Mouse (Mus musculus): ENCODE results near the gene Alk. TPM values are rescaled to one million over a fixed set of nuclear protein-coding genes. Genes with fewer than 3 reads are reported as not detected.

The Alk gene
- polyA plus RNA-seq, 1 experiment from 2014 or later = 4.1 TPM

DNA sequence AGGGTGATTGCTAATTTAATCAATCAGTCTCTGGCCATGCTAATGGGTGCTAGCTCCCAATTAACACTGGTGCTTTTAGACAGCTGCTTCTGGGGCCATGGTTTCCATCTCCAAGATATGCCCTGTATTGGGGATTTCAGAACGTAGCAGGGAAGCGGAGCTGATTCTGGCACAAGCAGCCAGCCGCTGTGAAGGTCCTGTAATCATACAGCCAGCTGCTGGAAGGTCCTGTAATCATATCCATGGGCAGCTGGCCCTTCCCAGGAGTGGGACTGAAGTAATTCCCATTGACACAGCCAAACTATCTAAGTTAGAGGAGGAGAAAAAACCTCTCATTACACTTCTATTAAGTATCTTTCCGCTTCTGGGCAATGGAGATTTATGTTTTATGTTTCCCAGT, 242.5 kb downstream of the Alk start:
- H3K9me3 ChIP-seq = peaks cover 5% of the 10 kb centered on the region; the same call in 1 of the 2 replicates
- H3K4me1 ChIP-seq (replicated peaks) = no peaks in the 10 kb centered on the region
- H3K27ac ChIP-seq (replicated peaks) = no peak overlapping the region
- no peak overlapping the region for H3K4me3 ChIP-seq
- no peaks in the 10 kb centered on the region for H3K27me3 ChIP-seq
- no peaks in the 10 kb centered on the region for H3K36me3 ChIP-seq
- no peak for ATAC-seq (ENCODE audit: low read depth)
- no peak overlapping the region for H3K4me2 ChIP-seq
- no peak overlapping the region for H3K9ac ChIP-seq
- 80% methylated on average over 4 of the region's 4 CpGs for WGBS

DNA sequence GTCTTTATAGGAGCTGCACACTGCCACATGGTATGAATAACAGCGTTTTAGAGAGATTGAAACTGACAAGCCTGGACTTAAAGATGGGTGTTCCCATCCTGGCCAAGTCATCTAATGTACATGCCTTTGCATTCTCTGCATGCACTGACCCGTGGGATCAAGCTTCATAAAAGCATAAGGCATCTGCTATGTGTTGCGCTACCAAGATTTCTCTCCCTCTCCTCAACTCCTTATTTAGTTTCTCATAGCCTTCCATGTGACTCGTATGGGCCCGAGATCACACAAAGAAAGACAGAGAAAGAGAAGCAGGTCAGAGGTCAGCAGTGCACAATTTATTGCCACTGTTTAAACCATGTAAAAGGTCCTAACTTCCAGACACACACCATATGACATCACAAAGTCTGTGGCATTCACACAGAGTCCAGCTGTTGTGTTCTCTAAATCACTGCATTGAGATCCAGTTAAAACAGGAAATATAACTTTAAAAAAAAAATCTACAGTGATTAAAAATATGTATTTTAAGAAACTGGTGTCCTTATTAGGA, 247.6 kb downstream of the Alk start:
- no peak overlapping the region for H3K4me3 ChIP-seq
- no peak overlapping the region for H3K9ac ChIP-seq
- H3K27ac ChIP-seq (replicated peaks) = no peak overlapping the region
- no peak for ATAC-seq (ENCODE audit: low read depth)
- peaks cover 5% of the 10 kb centered on the region; the same call in 1 of the 2 replicates for H3K9me3 ChIP-seq
- 43% methylated on average over 5 of the region's 5 CpGs for WGBS
- no peaks in the 10 kb centered on the region for H3K4me1 ChIP-seq (replicated peaks)
- H3K4me2 ChIP-seq = no peak overlapping the region
- H3K27me3 ChIP-seq = no peaks in the 10 kb centered on the region
- H3K36me3 ChIP-seq = no peaks in the 10 kb centered on the region

DNA sequence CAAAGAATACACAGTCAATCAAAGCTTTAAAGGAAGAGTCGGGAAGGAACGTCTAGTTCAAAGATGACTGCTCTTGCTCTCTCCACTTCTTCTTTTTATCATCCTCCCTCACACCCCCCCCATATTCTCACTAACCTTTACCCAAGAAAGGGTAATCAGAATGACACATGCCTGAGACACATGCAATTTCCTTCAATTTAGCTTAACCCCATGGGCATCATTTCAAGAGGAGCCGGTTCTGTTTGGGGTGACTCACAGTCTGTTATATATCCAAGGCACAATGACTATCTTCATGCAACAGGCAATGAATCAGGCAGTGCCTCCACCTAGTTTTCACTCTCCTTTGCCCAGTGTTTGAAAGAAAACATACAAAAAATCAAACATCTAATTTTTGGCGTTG, 265.0 kb downstream of the Alk start:
- no peak for ATAC-seq (ENCODE audit: low read depth)
- H3K4me2 ChIP-seq = no peak overlapping the region
- no peaks in the 10 kb centered on the region for H3K27me3 ChIP-seq
- H3K4me1 ChIP-seq (replicated peaks) = no peaks in the 10 kb centered on the region
- WGBS = 94% methylated on average over 4 of the region's 4 CpGs
- no peaks in the 10 kb centered on the region for H3K36me3 ChIP-seq
- no peaks in the 10 kb centered on the region for H3K9me3 ChIP-seq
- H3K27ac ChIP-seq (replicated peaks) = no peak overlapping the region
- no peak overlapping the region for H3K4me3 ChIP-seq
- H3K9ac ChIP-seq = no peak overlapping the region

DNA sequence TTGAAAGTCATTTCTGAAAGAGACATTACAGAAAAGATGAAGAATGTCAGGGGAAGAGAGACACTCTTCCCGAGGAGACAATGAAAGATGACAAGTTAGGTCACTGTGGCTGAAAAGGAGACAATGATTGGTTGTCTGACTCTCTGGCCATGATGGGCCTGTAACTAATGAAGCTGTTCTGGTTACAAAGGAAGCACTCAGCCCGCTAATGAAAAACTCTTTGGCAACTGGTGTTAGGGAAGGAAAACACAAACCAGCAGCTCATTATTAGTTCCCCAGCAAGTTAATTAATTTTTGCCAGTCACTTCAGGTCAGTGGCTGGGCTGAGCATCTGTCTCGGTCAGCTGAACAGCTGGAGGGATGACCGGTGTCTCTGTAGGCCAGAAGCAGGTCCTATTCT, 271.5 kb downstream of the Alk start:
- WGBS = 51% methylated on average over 4 of the region's 4 CpGs
- Histone ChIP-seq H3K27ac (replicated peaks) (no peak overlapping the region), H3K4me3 (no peak overlapping the region), H3K36me3 (no peaks in the 10 kb centered on the region), H3K27me3 (no peaks in the 10 kb centered on the region), H3K4me2 (no peak overlapping the region), H3K9me3 (no peaks in the 10 kb centered on the region), H3K9ac (no peak overlapping the region), H3K4me1 (replicated peaks) (no peaks in the 10 kb centered on the region)
- no peak for ATAC-seq (ENCODE audit: low read depth)

DNA sequence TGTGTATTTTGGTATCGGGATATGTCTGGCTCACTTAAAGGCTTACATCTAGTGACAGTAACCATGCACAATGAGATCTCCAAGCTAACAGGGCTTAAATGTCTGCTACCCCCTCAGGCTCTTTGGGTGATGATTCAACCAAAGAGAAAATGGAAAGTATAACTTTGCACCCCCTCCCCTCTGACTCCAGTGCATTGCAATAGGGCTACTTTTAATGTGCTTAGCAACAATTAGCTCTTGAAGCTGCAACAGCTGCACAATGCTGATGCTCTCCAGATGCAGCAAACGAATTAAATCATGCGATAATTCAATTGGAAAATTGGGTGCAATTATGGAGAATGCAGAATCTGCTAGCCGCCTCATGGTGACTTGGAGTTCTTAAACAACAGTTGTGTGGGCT, 278.5 kb downstream of the Alk start:
- no peak overlapping the region for H3K4me3 ChIP-seq
- H3K9ac ChIP-seq = no peak overlapping the region
- no peaks in the 10 kb centered on the region for H3K27me3 ChIP-seq
- no peaks in the 10 kb centered on the region for H3K36me3 ChIP-seq
- no peak overlapping the region for H3K27ac ChIP-seq (replicated peaks)
- WGBS = 84% methylated on average over 4 of the region's 4 CpGs
- no peak for ATAC-seq (ENCODE audit: low read depth)
- no peaks in the 10 kb centered on the region for H3K4me1 ChIP-seq (replicated peaks)
- H3K4me2 ChIP-seq = no peak overlapping the region
- H3K9me3 ChIP-seq = no peaks in the 10 kb centered on the region

DNA sequence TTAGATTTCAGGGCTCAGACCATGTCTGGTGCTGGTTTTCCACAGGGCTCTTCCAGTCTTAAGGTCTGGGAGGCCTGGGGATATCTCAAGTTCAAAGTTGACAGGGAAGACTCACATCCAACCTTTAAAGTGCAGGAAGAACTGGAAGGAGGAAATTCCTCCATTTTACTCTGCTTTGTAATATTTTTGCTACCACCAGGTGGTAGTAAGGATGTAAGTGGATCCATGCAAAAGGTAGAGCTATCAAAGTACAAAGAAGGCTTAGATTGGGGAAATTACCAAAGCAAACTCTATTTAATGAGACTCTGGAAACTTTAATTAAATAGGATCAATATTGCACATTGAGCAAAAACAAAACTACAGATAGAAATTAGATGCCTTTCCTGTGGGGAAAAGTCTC, 284.9 kb downstream of the Alk start:
- Histone ChIP-seq H3K9ac (no peak overlapping the region), H3K4me2 (no peak overlapping the region), H3K9me3 (no peaks in the 10 kb centered on the region), H3K27me3 (no peaks in the 10 kb centered on the region), H3K4me1 (replicated peaks) (no peaks in the 10 kb centered on the region), H3K27ac (replicated peaks) (no peak overlapping the region), H3K4me3 (no peak overlapping the region), H3K36me3 (no peaks in the 10 kb centered on the region)
- ATAC-seq (ENCODE audit: low read depth) = no peak

DNA sequence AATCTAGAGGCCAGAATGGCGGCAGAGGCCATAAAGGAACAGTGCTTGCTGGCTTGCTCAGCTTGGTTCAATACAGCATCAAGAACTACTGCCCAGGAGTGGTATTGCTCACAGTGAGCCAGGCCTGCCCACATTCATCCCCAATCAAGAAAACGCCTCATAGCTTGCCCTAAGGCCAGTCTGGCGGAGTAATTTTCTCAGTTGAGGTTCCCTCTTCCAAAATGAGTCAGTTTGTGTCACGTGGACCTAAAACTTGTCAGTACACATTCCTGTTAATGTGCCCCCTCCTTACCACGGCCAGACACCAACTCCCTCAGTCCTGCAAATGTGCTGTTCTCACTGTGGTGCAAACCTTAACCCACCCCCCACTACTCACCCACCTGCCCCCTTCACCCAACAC, 304.8 kb downstream of the Alk start:
- Histone ChIP-seq H3K27ac (replicated peaks) (no peak overlapping the region), H3K9me3 (no peaks in the 10 kb centered on the region), H3K4me1 (replicated peaks) (no peaks in the 10 kb centered on the region), H3K27me3 (no peaks in the 10 kb centered on the region), H3K4me3 (no peak overlapping the region), H3K9ac (no peak overlapping the region), H3K36me3 (no peaks in the 10 kb centered on the region), H3K4me2 (no peak overlapping the region)
- no peak for ATAC-seq (ENCODE audit: low read depth)
- WGBS = 88% methylated on average over 5 of the region's 5 CpGs

DNA sequence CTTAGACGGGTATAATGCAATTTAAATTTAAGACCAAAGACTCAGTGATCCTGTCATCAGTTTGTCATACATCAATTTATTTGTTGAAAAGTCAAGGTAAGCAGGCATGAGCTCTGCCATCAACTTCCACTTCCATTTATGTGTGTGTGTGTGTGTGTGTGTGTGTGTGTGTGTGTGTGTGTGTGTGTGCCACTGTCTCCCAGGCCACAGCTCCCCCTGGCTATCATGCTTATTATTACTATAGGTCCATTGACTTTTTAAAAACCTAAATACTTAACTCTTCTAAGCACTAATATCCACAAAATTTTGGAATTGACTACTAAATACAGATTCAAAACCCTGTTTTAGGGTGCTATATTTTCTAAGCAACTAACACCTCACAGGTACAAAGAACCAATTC, 308.1 kb downstream of the Alk start:
- no peaks in the 10 kb centered on the region for H3K36me3 ChIP-seq
- H3K9ac ChIP-seq = no peak overlapping the region
- 97% methylated on average over 1 of the region's 1 CpGs for WGBS

DNA sequence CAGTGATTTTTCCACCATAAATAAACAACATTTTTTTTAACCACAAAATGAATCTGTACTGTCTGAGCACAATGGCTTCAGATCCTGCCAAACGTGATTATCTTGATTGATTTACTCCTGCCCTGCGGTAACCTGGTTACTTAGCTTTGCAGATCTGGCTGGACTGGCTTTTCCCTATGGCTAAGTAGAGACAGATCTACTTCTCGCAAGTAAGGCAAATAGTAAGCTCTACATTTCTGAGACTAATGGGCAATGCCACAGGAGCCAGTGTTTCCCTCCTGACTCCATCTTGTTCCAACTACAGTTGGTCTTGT, 311.2 kb downstream of the Alk start:
- Histone ChIP-seq H3K4me3 (no peak overlapping the region), H3K36me3 (no peaks in the 10 kb centered on the region), H3K4me2 (no peak overlapping the region), H3K9ac (no peak overlapping the region), H3K27me3 (no peaks in the 10 kb centered on the region), H3K4me1 (replicated peaks) (no peaks in the 10 kb centered on the region), H3K27ac (replicated peaks) (no peak overlapping the region), H3K9me3 (no peaks in the 10 kb centered on the region)
- ATAC-seq (ENCODE audit: low read depth) = no peak
- WGBS = 81% methylated on average over 3 of the region's 3 CpGs

More for the DNA sequence above, 308.1 kb downstream of the Alk start:
- ATAC-seq (ENCODE audit: low read depth) = no peak
- Histone ChIP-seq H3K4me1 (replicated peaks) (no peaks in the 10 kb centered on the region), H3K27me3 (no peaks in the 10 kb centered on the region), H3K9me3 (no peaks in the 10 kb centered on the region), H3K4me3 (no peak overlapping the region), H3K4me2 (no peak overlapping the region), H3K27ac (replicated peaks) (no peak overlapping the region)

DNA sequence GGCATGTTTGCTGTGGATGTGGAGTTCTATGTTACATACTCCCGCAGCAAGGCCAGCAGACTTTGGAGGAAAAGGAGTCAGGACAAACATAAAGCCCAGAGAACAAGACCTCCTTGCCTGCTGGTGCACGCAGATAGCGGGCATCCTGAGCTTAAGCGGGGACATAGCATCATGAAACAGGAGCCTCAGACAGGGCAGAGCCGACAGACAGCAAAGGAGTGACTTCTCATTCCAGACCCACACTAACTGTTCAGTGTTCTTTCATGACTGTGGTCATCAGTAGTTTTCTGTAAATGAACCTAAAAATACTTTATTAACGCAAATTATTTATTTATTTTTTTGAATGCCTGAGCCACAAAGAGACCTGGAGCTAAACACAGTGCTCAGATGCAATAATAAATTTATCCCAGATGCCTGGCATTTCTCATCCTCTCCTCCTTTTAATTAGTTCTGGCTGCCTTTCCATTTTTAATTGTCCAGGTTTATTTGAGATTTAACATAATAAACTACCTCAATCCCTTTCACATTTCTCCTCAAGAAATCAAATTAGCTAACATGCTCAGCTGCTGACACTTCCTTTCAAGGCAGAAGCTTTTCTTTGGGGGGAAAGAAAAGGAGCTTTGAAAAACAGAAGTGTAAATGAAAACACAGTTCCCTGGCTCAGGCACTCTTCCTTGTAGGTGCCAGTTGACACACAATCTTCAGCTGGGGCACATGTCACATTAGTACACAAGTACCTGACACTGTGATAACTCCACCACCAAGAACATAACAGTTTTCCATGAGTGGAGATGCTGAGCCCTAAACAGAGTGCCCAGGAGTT, 311.8 kb downstream of the Alk start:
- Histone ChIP-seq H3K4me3 (no peak overlapping the region), H3K27ac (replicated peaks) (no peak overlapping the region), H3K36me3 (no peaks in the 10 kb centered on the region), H3K27me3 (no peaks in the 10 kb centered on the region), H3K4me1 (replicated peaks) (no peaks in the 10 kb centered on the region), H3K4me2 (no peak overlapping the region), H3K9me3 (no peaks in the 10 kb centered on the region), H3K9ac (no peak overlapping the region)
- WGBS = 87% methylated on average over 6 of the region's 6 CpGs
- no peak for ATAC-seq (ENCODE audit: low read depth)

DNA sequence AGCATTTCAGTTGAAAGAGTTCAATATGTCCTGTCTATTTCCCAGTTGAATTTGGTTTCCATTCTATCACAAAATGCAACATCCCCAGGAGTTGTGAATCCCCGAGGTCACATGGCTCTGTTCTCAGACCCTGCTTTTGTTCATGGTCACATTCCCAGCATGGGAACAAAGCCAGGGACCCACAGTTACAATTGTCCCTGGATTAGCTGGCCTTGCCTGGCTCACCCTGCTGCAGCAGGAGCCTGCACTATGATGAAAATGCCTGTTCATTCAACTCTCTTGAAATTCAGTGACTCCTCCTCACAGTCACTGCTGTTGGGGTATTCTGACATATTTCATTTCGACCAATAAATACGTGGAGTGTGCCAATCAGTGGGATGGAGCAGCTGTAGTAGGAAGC, 318.5 kb downstream of the Alk start:
- ATAC-seq (ENCODE audit: low read depth) = no peak
- 39% methylated on average over 3 of the region's 3 CpGs for WGBS
- Histone ChIP-seq H3K9me3 (no peaks in the 10 kb centered on the region), H3K4me3 (no peak overlapping the region), H3K9ac (no peak overlapping the region), H3K27ac (replicated peaks) (no peak overlapping the region), H3K27me3 (no peaks in the 10 kb centered on the region), H3K4me1 (replicated peaks) (peaks cover 4% of the 10 kb centered on the region; the same call in 1 of the 2 replicates), H3K36me3 (no peaks in the 10 kb centered on the region), H3K4me2 (no peak overlapping the region)

DNA sequence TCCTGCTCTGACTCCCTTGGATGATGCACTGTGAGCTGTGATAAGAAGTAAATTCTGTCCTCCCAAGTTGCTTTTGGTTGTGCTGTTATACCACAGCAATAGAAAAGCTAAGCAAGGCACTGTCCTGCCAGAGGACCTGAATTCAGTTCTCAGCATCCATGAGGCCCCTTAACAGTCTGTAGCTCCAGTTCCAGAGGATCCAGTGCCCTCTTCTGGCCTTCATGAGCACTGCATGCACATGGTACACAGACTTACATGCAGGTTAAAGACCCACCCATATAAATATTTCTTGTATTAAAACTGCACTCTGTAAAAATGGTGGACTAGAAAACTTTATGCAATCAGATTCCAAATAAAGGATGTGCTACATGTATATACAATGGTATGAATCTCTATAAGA, 326.1 kb downstream of the Alk start:
- Histone ChIP-seq H3K9ac (no peak overlapping the region), H3K27me3 (no peaks in the 10 kb centered on the region), H3K9me3 (no peaks in the 10 kb centered on the region; the same call in 1 of the 2 replicates), H3K36me3 (no peaks in the 10 kb centered on the region), H3K27ac (replicated peaks) (no peak overlapping the region), H3K4me3 (no peak overlapping the region), H3K4me1 (replicated peaks) (no peaks in the 10 kb centered on the region), H3K4me2 (no peak overlapping the region)
- ATAC-seq (ENCODE audit: low read depth) = no peak

DNA sequence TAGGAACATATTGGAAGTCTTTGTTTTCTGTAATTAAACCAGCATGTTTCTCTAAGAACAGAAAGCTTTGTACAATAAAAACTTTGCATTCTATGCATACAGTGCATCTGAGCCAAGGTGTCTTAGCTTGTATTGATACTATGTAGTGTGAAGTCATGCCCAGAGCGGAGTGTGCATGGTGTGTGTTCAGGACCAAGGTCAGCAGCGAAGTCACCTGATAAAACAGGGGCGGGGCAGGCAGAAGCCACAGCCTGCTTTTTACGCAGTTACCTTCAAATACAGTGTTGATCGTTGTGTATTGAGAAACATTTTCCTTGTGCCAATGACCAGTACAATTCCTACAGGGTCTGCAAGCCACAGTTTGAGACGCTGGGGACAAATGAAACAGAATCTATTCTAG, 327.6 kb downstream of the Alk start:
- Histone ChIP-seq H3K4me1 (replicated peaks) (no peaks in the 10 kb centered on the region), H3K4me2 (no peak overlapping the region), H3K27me3 (no peaks in the 10 kb centered on the region), H3K27ac (replicated peaks) (no peak overlapping the region), H3K36me3 (no peaks in the 10 kb centered on the region), H3K4me3 (no peak overlapping the region), H3K9me3 (no peaks in the 10 kb centered on the region; the same call in 1 of the 2 replicates), H3K9ac (no peak overlapping the region)
- 73% methylated on average over 6 of the region's 6 CpGs for WGBS
- ATAC-seq (ENCODE audit: low read depth) = no peak
